Mouse (Mus musculus): ENCODE data around the gene Zmiz1. TPM values are rescaled to one million over a fixed set of nuclear protein-coding genes. Genes with fewer than 3 reads are reported as not detected.

Gene Zmiz1
- polyA plus RNA-seq, 1 experiment from 2014 or later: 70.0 TPM

DNA sequence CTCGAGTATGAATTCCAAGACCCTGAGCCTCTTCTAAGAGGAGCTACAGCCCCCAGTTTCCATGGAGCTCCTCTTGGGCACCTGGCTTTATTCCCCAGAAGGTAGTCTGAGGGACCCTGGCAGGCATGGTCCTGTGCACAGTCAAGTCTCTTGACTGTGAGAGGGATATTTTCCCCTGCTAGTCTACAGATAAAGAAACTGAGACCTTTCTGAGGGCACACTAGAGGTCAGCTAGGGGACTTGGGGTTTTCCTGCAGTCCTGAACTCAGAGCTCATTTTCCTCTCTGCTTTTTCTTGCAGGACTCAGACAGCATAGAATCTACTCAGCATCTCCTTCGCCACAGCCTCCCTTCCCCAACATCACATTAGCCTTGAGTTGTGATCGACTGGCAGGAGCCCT is 43.4 kb downstream of the Zmiz1 start:
- Histone ChIP-seq H3K36me3 (replicated peaks; ENCODE audit: control insufficient read depth, insufficient read depth) (peaks cover 38% of the 10 kb centered on the region), H3K4me2 (replicated peaks) (no peak overlapping the region), H3K27ac (no peak overlapping the region), H3K9ac (no peak overlapping the region), H3K4me3 (replicated peaks; ENCODE audit: low read length) (no peak overlapping the region), H3K9me3 (ENCODE audit: control insufficient read depth, low read length) (no peaks in the 10 kb centered on the region), H3K4me1 (replicated peaks; ENCODE audit: control insufficient read depth, insufficient read depth, low read length) (peaks cover 42% of the 10 kb centered on the region), H3K27me3 (ENCODE audit: control insufficient read depth, insufficient read depth, low read length) (no peaks in the 10 kb centered on the region)
- ATAC-seq (ENCODE audit: low FRiP score) (no peak), DNase-seq (ENCODE audit: low spot score) (no peak)
- WGBS: 88% methylated on average over 3 of the region's 3 CpGs

GRCm38 (mm10) chr14:25504241-25504640 is 45.3 kb downstream of the Zmiz1 start:
- no peak for DNase-seq (ENCODE audit: low spot score)
- H3K27me3 ChIP-seq (ENCODE audit: control insufficient read depth, insufficient read depth, low read length): no peaks in the 10 kb centered on the region
- no peaks in the 10 kb centered on the region for H3K9me3 ChIP-seq (ENCODE audit: control insufficient read depth, low read length)
- H3K9ac ChIP-seq: no peak overlapping the region
- no peak for ATAC-seq (ENCODE audit: low FRiP score)
- no peak overlapping the region for H3K27ac ChIP-seq
- H3K4me2 ChIP-seq (replicated peaks): no peak overlapping the region
- peaks cover 51% of the 10 kb centered on the region for H3K36me3 ChIP-seq (replicated peaks; ENCODE audit: control insufficient read depth, insufficient read depth)
- no peak overlapping the region for H3K4me3 ChIP-seq (replicated peaks; ENCODE audit: low read length)
- H3K4me1 ChIP-seq (replicated peaks; ENCODE audit: control insufficient read depth, insufficient read depth, low read length): peaks cover 30% of the 10 kb centered on the region
- 75% methylated on average over 3 of the region's 3 CpGs for WGBS

DNA sequence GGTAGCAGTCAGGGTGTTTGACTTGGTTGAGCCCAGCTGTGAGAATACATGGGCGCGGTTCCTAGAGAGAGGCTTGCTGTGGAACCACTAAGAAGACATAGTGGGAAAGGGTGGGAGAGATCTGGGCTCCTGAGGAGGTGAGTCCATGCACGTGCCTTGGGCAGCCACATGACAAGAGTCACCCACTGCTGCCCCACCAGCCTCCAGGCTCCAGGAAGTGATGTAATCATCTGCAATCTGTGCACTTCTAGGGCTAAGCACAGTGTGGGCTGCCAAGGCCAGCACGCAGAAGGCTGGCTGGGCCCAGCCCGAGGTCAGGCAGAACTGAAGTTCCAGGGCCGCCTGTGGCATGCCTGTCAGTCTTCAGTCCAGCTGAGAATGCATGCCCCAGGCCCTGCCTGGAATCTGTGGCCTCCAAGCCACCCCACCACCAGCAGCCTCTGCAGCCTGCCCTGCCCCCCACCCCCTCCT is 46.3 kb downstream of the Zmiz1 start:
- Histone ChIP-seq H3K27me3 (ENCODE audit: control insufficient read depth, insufficient read depth, low read length) (no peaks in the 10 kb centered on the region), H3K4me3 (replicated peaks; ENCODE audit: low read length) (no peak overlapping the region), H3K36me3 (replicated peaks; ENCODE audit: control insufficient read depth, insufficient read depth) (peaks cover 59% of the 10 kb centered on the region), H3K4me1 (replicated peaks; ENCODE audit: control insufficient read depth, insufficient read depth, low read length) (peaks cover 30% of the 10 kb centered on the region), H3K9me3 (ENCODE audit: control insufficient read depth, low read length) (no peaks in the 10 kb centered on the region), H3K27ac (no peak overlapping the region), H3K9ac (no peak overlapping the region), H3K4me2 (replicated peaks) (no peak overlapping the region)
- WGBS: 75% methylated on average over 6 of the region's 6 CpGs
- no peak for DNase-seq (ENCODE audit: low spot score)
- no peak for ATAC-seq (ENCODE audit: low FRiP score)

GRCm38 (mm10) chr14:25508111-25508756 is 49.2 kb downstream of the Zmiz1 start:
- 73% methylated on average over 13 of the region's 13 CpGs for WGBS
- Histone ChIP-seq H3K9ac (no peak overlapping the region), H3K9me3 (ENCODE audit: control insufficient read depth, low read length) (no peaks in the 10 kb centered on the region), H3K27me3 (ENCODE audit: control insufficient read depth, insufficient read depth, low read length) (no peaks in the 10 kb centered on the region), H3K36me3 (replicated peaks; ENCODE audit: control insufficient read depth, insufficient read depth) (peaks cover 55% of the 10 kb centered on the region), H3K4me2 (replicated peaks) (no peak overlapping the region), H3K4me1 (replicated peaks; ENCODE audit: control insufficient read depth, insufficient read depth, low read length) (peaks cover 46% of the 10 kb centered on the region), H3K27ac (no peak overlapping the region), H3K4me3 (replicated peaks; ENCODE audit: low read length) (no peak overlapping the region)
- DNase-seq (ENCODE audit: low spot score) (no peak), ATAC-seq (ENCODE audit: low FRiP score) (no peak)

DNA sequence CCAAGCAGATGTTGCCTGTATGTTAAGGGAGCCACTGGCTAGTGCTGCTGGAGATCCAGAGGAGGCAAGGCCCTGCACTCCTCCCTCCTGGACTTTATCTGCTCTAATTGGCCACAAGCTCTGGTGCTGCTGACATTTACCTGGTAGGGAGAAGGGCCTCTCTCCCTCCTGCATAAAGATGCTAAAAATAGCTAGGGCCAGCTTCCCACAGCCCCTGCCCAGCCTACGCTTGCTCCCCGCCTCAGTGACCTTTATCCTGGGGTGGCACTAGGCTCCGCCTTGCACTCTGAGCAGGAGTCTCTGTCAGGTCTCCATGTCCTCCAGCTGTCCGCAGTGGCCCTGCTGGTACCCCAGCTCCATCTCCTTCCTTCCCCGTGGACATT is 49.8 kb downstream of the Zmiz1 start:
- WGBS: 78% methylated on average over 5 of the region's 5 CpGs
- Histone ChIP-seq H3K9me3 (ENCODE audit: control insufficient read depth, low read length) (no peaks in the 10 kb centered on the region), H3K27ac (no peak overlapping the region), H3K27me3 (ENCODE audit: control insufficient read depth, insufficient read depth, low read length) (no peaks in the 10 kb centered on the region), H3K9ac (no peak overlapping the region), H3K4me2 (replicated peaks) (no peak overlapping the region), H3K4me1 (replicated peaks; ENCODE audit: control insufficient read depth, insufficient read depth, low read length) (peaks cover 51% of the 10 kb centered on the region), H3K36me3 (replicated peaks; ENCODE audit: control insufficient read depth, insufficient read depth) (peaks cover 51% of the 10 kb centered on the region), H3K4me3 (replicated peaks; ENCODE audit: low read length) (no peak overlapping the region)
- ATAC-seq (ENCODE audit: low FRiP score) (no peak), DNase-seq (ENCODE audit: low spot score) (no peak)

GRCm38 (mm10) chr14:25509450-25510129 is 50.6 kb downstream of the Zmiz1 start:
- no peak overlapping the region for H3K4me2 ChIP-seq (replicated peaks)
- H3K4me1 ChIP-seq (replicated peaks; ENCODE audit: control insufficient read depth, insufficient read depth, low read length): peaks cover 52% of the 10 kb centered on the region
- H3K9ac ChIP-seq: no peak overlapping the region
- ATAC-seq (ENCODE audit: low FRiP score): no peak
- WGBS: 85% methylated on average over 20 of the region's 20 CpGs
- H3K9me3 ChIP-seq (ENCODE audit: control insufficient read depth, low read length): no peaks in the 10 kb centered on the region
- peaks cover 43% of the 10 kb centered on the region for H3K36me3 ChIP-seq (replicated peaks; ENCODE audit: control insufficient read depth, insufficient read depth)
- H3K27ac ChIP-seq: 0 out of 2 replicates have a peak overlapping the region, but pooled peaks have one; percentile 48
- H3K4me3 ChIP-seq (replicated peaks; ENCODE audit: low read length): no peak overlapping the region
- no peak for DNase-seq (ENCODE audit: low spot score)
- no peaks in the 10 kb centered on the region for H3K27me3 ChIP-seq (ENCODE audit: control insufficient read depth, insufficient read depth, low read length)

GRCm38 (mm10) chr14:25510362-25510761 is 51.4 kb downstream of the Zmiz1 start:
- DNase-seq (ENCODE audit: low spot score) (no peak), ATAC-seq (ENCODE audit: low FRiP score) (no peak)
- Histone ChIP-seq H3K4me3 (replicated peaks; ENCODE audit: low read length) (no peak overlapping the region), H3K4me1 (replicated peaks; ENCODE audit: control insufficient read depth, insufficient read depth, low read length) (peaks cover 52% of the 10 kb centered on the region), H3K9me3 (ENCODE audit: control insufficient read depth, low read length) (no peaks in the 10 kb centered on the region), H3K4me2 (replicated peaks) (no peak overlapping the region), H3K9ac (no peak overlapping the region), H3K27me3 (ENCODE audit: control insufficient read depth, insufficient read depth, low read length) (no peaks in the 10 kb centered on the region), H3K27ac (peak overlapping the region; percentile 48; the same call in 1 of the 2 replicates), H3K36me3 (replicated peaks; ENCODE audit: control insufficient read depth, insufficient read depth) (peaks cover 36% of the 10 kb centered on the region)
- 72% methylated on average over 3 of the region's 3 CpGs for WGBS

- Histone ChIP-seq H3K4me1 (replicated peaks; ENCODE audit: control insufficient read depth, insufficient read depth, low read length) (peaks cover 57% of the 10 kb centered on the region), H3K4me2 (replicated peaks) (no peak overlapping the region), H3K9ac (no peak overlapping the region), H3K4me3 (replicated peaks; ENCODE audit: low read length) (no peak overlapping the region), H3K36me3 (replicated peaks; ENCODE audit: control insufficient read depth, insufficient read depth) (peaks cover 31% of the 10 kb centered on the region), H3K27me3 (ENCODE audit: control insufficient read depth, insufficient read depth, low read length) (no peaks in the 10 kb centered on the region), H3K9me3 (ENCODE audit: control insufficient read depth, low read length) (no peaks in the 10 kb centered on the region), H3K27ac (peak overlapping the region; percentile 48; the same call in 1 of the 2 replicates)
- no peak for DNase-seq (ENCODE audit: low spot score)
- WGBS: 67% methylated on average over 7 of the region's 7 CpGs
- 0 out of 2 replicates have a peak, but pooled peaks have one; percentile 3 for ATAC-seq (ENCODE audit: low FRiP score)
Observed at GRCm38 (mm10) chr14:25510987-25511386, 52.0 kb downstream of the Zmiz1 start.

DNA sequence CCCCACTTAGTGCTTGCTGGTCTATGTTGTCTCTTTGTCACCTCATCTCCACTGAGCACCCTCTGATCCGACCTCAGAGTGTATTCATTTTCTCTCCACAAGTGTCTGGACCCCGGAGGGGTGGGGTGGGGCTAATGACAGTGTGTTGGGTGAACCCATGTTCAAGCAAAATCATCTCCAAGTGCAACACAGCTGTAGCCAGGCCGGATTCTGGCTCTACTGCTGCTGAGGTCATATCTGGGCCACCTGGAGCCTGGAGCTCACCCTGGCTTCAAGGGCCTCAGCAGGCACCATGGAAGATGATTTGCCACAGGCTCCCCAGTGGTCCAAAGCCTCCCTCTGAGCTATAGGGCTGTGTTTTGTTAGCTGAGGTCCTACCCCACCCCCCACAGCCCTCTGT is 52.6 kb downstream of the Zmiz1 start:
- ATAC-seq (ENCODE audit: low FRiP score) (0 out of 2 replicates have a peak, but pooled peaks have one; percentile 9), DNase-seq (ENCODE audit: low spot score) (no peak)
- H3K27ac ChIP-seq: peak overlapping the region; percentile 29
- H3K4me3 ChIP-seq (replicated peaks; ENCODE audit: low read length): no peak overlapping the region
- H3K9ac ChIP-seq: no peak overlapping the region
- H3K4me1 ChIP-seq (replicated peaks; ENCODE audit: control insufficient read depth, insufficient read depth, low read length): peaks cover 63% of the 10 kb centered on the region
- 52% methylated on average over 3 of the region's 3 CpGs for WGBS
- H3K36me3 ChIP-seq (replicated peaks; ENCODE audit: control insufficient read depth, insufficient read depth): peaks cover 30% of the 10 kb centered on the region
- no peaks in the 10 kb centered on the region for H3K27me3 ChIP-seq (ENCODE audit: control insufficient read depth, insufficient read depth, low read length)
- H3K4me2 ChIP-seq (replicated peaks): no peak overlapping the region
- no peaks in the 10 kb centered on the region for H3K9me3 ChIP-seq (ENCODE audit: control insufficient read depth, low read length)
